Mouse (Mus musculus) hindlimb bud, embryonic 11.5 days (tissue): ENCODE measurements around the gene Sipa1l1.

Source experiments
- DNase-seq: peaks from one replicate; pipeline ENCODE4 v3.0.0-alpha.2; 2012; ENCODE audit warnings: low read depth, low spot score; ENCODE audit errors: extremely low spot score

Gene Sipa1l1

DNA sequence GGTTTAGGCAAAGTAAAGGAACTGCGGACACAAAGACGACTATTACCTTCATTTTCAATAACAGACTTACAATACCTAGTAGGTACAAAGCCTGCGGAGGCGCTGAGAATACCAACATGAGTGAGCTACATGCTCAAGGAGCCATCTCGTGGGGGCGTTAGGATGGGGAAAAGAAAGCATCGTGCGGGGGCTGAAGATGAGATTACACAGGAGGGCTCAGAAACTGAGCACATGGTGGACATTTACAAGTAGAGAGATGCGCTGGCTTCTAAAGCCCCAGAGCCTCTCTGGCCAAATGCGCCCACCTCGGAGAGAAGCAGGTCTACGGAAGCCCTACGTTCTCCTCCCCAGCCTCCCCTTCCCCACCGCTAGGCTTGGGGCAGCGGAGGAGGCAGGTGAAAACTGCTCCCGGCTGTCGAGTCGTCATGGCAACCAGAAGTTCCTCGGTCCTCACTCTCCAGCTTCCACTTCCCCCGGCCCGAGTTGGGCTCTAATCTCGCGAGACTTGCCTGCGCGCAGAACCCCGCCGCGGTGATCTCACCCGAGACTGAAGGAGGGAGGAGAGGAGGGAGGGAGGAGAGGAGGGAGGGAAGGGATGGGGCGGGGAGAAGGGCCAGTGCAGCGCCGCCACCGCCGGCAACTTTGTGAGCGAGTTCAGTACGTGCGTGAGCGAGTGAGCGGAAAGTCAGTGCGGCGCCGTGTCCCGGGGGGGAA is at the start of gene Sipa1l1:
Gene Sipa1l1 (plus strand): TSS at position 501 of the 714 bp plus-strand sequence.
- DNase-seq: peak; percentile 93

DNA sequence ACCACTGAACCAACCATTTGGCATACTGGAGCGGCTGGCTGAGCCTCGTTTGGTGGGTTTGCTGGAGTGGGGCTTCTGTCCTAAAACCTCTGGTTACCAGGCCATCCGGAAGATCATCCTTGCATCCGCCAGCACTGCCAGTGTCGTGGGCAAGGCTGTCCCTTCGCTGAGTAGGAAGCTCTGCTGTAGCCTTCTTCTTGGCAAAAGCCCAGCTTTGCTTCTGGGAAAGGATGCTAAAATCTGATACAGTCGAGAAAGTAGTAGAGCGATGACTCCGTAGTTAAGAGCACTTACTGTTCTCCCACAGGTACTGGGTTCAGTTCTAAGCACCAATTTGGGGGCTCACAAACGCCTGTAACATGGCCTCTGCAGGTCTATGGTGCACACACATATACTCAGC is 47.2 kb upstream of the Sipa1l1 start:
- no peak for DNase-seq

DNA sequence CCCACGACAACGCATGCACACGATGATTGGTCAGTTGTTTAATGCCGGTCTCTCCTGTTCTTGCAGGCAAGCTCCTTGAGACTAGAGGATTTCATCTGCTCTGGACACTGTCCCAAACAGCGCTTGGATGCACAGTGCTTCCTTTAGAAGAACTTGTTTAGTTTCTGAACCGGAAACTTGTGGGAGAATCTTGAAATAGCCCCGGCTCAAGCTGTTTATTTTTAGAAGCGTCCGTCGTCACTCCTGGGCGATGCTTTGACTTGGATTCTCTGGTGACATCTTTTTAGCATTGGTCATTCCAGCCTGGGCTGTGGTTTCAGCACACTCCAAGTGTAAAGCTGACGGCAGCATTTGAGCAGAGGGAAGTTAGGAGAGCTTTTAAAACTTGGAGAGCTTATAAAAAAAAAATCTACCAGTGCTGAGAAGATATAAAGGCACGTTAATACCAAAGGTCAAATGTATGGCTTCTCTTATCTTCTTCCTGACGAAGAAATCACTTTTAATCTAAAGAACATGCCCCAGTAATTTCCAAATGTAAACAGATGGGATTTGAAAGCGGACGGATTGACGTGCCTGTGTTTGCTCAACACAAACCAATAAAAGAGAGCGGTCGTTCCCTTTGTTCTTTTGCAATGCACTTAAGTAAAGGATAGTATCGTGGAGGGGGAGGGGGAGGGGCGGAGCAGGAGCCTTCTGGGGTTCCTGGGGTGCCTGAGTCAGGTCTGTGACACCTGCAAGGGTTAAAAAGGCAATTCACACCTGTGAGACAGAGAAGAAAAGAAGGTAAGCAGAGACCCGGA is 46.5 kb upstream of the Sipa1l1 start:
- DNase-seq: peak; percentile 31

DNA sequence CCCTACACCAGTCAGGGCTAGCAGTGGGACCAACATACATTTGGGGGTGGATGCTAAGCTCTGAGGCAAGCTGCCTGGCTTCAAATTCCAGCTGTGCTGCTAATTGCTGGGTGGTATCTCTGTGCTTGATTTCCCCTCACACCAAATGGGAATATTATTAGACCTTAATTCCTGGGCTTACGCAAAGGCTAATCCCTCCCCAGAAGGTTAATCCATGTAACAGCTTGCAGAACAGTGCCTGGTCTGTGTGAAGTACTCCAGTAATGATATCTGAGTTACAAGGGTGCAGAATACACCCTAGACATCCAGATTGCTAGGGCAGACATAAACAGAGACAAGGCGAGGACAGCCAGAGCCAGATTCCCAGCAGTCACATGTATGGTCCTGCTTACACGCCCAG is 42.3 kb upstream of the Sipa1l1 start:
- DNase-seq: no peak

DNA sequence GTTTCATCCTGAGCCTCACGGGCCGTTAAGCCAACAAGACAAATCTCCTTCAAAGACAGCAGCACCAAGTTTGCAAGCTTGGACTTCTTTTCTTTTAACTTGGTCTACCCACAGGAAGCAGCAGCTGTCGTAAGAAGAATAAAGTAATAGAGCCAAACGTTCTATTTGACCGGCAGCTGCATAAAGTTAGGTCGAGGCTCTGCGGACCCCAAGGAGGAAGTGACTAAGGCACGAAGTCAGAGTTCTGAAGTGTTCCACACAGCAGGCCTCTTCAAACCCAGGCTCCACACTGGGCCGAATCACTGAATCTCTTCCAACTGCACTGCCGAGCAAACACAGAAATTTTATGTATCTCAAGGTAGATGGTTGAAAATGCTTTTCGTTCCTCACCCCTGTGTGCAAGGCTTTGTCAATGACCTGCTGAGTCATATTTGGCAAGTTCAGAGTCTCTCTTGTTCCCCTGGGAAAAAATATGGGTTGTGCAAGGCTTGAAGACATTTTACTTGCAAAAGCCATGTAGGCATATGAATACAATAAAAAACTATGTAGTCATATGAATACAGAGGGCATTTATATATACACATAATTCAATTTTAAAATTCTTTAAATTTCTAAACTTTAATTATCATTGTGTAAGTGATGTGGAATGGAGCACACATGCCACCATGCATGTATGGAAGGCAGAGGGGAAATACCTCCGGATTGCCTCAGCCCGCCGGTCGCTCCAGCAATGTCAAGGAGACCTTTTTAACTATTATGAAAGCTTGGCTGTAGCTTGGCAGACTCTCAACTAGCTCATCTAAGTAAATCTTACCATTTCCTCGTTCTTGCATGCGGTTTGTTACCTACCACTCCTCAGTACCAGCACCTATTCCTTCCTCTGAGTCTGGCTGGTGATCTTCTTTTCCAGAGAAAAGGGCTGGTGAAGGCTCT is 29.6 kb upstream of the Sipa1l1 start:
- no peak for DNase-seq

DNA sequence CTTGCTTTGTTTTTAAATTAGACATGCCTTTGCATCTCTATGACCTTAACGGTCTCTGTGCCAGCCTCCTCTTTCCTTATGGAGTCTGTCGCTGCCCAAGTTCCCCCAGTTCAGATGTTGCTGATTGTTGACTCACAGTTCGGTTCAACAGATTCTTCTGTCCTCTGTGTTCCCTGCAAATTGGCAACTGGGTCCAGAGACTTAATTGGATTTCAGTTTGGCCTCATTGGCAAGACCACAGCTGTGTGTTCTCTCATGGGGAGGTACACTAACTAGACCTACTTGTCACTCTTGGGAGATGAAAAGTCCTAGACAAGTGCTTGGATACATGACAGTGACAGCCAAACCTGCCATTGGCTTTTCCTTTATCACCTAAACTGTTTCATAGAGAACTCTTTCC is 25.7 kb upstream of the Sipa1l1 start:
- no peak for DNase-seq

DNA sequence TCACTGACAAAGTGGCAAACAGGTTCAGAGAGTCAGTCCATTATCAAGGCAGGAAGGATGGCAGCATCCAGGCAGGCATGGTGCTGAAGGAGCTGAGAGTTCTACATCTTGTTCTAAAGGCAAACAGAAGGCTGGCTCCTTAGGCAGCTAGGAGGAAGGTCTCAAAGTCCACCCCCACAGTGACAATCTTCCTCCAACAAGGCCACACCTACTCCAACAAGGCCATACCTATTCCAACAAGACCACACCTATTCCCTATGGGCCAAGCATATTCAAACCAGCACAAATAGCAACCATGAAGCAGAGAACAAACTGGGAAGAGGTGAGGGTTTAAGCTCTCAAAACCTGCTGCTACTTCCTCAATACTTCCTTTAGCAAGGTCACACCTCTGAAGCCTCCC is 23.9 kb upstream of the Sipa1l1 start:
- no peak for DNase-seq

DNA sequence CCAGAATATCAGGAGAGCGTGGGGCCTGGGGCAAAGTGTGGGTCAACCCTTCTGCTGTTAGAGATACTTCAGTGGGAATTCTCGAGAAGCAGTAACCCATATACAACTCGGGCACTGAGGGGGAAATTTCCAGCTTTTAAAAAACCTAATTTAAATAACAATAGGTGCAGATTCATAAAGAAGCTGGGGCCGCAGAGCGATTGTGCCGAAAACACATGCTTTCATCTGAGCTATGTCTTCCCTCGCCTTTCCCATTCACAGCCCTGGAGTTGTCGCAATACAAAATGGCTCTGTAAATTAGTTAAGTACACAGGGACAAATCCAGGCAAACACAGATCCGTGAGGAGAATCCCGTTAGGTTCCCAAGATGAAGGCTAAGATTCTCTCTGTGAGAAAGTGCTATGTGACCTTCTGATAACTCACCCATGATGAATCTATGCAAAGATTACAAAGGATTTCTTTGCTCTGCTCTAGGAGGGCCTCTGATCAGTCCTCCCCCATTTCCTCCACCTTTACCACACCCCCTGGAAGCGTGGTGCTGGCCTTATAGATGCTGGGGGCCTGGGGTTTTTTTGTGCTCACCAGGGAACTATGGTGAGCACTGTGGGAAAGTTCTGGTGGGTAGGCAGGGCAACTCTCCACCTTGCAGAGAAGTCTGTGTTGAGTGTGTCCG is 22.0 kb upstream of the Sipa1l1 start:
- DNase-seq: no peak

DNA sequence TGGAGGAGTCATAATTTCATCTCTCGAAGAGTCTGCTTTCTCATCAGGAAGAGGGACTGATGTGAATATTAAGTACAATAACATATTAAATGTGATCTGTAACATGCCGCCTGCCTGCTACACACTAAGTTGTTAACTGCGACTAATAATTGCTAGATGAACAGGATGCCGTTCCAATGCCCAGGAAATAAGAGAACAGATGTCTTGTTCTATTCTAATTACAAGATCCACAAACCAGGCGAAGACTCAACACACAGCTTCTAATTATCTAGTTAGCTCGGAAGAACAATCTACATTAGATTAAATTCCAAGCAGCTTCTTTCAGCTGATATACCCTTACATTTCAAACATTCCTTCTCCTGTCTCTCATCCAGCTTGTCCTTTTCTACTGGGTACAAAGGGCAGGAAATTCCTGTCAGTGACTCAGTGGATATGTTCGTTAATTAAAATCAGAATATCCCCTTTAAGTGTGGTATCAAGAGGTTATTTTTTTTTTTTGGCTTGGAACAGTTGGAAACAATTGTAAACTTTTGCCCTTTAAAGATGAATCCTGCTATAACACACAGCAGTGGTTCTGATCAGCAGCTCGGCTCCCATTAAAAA is 20.7 kb upstream of the Sipa1l1 start:
- DNase-seq: no peak

DNA sequence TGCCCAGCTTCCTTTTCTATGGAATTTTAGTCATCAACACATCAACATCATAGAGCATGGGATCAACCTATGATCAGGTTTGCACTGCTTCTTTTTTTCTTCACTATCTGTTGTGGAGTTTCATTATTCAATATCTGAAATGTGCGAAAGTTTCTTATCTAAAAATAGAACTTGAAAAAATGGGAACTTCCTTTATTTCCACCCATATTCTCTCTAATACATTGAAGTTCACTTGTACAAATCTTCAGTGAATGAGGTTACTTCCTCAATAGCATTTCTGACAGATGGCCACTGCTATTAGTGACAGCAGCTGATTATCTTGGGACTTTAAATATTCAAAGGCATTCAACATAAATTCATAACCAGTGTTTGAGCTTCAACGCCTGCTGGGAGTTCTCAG is 18.1 kb upstream of the Sipa1l1 start:
- DNase-seq: no peak

DNA sequence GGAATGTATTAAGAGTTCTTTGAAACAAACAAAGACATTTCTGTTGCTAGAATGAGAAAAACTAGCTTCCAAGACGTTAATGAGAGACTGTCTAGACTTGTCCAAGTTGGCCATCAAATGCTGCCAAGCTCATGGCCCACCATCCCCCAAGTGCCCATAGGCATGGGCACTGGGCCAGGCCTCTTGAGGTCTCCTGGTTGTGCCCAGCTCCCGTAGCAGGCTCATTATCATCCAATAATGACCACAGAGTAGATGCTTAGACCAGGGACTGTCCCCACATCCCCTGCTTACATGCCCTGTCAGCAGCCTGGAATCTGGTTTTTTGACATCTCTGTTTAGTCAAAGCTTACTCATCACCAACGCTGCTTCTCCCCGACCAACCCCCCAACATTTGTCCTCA is 14.6 kb upstream of the Sipa1l1 start:
- DNase-seq: no peak

DNA sequence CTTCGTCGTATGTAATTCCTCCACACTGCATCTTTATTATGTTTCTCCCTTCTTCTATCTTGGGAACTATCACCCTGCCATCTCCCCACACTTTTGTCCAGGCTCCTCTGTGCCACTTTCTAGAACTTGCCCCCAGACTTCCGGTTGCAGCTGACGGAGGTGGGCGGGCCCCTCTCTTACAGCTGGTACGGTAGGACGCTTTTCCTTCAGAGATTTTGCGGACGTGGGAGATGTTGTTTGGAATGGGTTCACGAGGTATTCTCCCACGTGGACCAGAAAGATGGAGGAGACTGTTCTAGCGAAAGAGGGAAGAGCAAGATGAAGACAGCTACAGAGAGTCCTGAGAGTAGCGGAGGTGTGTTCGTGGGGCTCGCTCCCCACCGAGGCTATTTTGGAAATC is 10.6 kb upstream of the Sipa1l1 start:
- no peak for DNase-seq

DNA sequence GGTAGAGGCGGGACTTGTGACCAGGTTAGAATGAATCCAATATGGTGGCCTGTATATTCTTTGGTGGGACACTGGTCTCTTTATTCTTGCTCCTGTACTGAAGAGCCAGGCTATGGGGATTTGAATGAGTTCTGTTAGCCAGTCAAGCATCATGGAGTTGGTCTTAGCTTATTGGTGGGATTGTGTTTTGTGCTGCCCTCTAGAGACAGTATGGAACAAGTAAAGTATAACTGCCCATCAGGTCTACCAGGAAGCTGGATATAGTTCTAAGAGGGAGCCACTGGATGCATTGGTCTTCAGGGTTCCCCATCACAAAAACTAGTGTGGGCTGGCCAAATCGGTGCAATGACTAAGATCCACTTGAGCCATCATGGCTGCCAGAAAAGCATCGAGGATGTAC is 9.7 kb upstream of the Sipa1l1 start:
- DNase-seq: no peak

DNA sequence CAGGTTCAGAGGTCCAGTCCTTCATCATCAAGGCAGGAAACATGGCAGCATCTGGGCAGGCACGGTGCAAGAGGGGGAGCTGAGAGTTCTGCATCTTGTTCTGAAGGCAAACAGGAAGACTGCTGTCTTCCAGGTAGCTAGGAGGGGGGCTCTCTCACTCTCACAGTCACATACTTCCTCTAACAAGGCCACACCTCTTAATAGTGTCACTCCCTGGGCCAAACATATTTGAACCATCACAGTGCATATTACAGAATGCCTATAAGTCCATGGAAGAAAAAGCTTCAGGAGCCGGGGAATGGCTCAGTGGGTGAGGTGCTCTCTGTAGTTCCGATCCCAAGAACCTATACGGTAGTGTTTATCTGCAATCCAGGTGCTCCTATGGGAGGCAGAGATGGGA is 3.5 kb upstream of the Sipa1l1 start:
- DNase-seq: no peak

DNA sequence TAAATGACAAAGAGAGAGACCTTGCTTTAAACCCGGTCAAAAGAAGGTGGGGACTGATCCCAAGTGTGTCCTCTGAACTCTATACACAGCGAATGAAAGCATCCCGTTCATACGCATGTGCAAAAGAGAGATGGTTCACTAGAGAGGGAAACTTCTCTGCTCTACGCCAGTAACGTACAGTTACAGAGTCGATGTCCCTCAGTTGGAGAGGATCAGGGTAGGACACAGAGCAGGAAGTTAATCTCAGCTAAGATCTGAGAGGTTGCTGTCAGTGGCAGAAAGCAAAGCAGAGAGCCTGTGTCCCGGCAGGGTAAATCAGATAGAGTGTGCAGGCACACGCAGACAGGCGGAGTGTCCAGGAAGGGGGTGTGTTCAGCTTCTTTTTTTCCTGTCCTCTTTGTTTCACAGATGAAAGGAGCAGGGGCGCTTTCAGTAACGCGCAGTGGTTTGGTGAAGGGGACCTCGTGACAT is 3.0 kb upstream of the Sipa1l1 start:
- no peak for DNase-seq

DNA sequence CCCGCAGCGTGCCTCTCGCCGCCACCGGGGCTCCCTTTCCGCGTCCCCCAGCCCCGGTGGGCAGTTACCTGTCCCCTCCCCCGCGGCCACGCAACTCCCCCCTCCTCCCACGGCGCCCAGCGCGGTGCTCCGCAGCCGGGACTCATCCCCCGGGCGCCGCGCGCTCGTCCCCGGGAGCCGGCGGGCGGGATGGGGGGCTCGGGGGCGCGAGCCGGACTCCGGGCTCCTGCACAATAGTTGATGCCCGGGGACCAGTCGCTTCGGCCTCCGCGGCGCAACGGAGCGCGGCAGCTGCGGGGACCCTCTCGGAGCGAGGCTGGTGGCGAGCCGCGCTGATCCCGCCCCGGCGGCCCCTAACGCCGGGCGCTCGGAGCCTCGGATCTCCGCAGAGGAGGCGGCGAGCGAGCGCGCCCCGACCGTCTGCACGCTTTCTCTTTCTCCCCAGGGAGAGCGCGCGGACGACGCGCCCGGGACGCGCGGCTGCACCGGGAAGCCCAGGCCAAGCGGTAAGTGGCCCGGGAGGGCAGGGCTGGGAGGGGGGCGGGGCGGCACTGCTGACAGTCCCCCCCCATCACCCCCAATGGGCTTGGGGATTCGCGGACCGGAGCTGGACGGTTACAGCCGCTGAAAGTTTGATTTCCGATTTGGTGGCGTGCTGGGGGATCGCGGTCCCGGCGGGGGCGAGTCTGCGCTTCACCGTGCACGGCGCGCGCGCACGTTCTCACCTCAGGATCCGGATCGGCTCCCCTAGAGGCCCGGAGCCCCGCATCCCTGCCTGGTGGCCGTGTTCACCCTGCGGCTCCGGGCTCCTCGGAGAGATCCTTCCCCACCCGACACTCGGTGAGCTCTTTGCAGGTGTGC is 681 bp downstream of the Sipa1l1 start:
- DNase-seq: no peak

DNA sequence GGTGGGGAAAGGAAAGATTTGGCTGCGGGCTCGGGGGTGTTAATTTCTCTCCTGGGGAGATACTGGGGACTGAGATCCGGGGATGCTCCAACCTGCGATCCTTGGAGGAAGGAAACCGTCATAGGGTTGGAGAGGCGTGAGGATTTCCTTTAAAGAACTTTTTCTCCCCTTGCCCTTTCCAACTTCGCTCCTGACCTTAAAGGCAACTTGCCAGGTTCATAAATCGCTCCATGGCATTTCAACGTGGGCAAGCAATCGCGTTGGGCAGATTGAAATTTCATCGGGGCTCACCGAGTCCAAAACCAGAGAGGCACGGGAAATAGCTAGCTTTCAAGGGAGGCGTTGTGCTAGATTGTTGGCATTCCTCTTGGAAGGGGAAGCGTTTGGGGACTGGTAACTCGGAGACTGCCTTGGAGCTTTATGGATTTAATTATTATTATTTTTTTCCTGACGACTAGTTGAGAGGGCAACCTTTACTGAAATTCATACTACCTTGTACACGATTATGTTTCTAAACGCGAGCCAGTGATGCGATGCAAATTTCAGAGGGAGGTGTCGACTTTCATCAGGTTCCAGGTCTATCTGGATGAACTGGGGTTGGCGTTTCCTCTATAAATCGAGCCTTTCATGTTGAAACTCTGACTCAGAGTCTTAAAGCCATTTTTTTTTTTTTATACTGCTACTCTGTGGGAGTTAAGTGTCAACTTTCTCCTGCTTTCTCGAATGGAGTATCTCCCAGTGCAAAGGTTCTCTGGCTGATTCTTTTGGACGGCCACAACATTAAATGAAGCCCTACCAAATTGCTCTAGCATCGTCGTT is 1.6 kb downstream of the Sipa1l1 start:
- DNase-seq: no peak

DNA sequence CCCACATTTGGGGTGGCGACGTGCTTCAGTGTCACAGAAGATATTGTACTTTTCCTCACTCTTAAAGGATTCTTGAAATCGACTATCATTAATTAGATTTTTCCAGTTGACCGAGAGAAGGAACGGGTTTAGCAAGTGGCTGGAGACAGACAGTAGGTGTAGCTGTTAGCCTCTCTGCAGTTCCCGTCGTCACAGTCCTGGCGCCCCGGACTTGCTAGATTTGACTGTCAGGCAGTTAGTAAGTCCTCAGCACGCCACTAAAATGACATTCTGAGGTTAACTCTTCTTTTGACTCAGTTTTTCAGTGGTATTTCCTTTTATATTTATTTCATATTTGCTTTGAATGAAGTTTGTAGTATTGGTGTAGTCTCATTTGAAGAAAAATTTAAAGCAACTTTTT is 2.5 kb downstream of the Sipa1l1 start:
- DNase-seq: no peak

DNA sequence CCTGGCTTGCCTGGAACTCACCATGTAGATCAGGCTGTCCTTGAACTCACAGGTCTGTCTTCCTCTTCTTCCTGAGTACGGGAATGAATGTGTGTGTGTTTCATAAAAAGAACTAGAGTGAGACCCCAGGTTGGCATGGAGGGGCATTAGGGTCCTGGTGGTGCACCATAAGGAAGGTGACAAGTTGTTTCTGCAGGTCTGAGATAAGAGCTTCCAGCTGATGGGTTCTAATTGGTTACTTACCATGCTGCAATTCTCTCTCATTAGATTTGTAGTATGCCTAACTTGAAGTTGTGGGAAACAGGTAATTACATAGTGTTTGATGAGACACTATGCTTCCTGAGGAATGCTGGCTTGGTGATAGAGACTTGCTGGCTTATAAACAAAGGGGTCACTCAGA is 4.5 kb downstream of the Sipa1l1 start:
- DNase-seq: no peak
